Mouse (Mus musculus) liver, embryonic 16.5 days (tissue): ENCODE measurements at regions not wholly inside any gene's neighbourhood (a gene's known extent, or its start where the extent isn't known, plus 50 kb on each side); places are given as distances from the start of the nearest gene placed in this dataset.

Source experiments
- ATAC-seq: fragments of 200-750 bp; cut with Nextera tagmentation; 2 replicates; pipeline ENCODE4 v1.8.0; 2017; ENCODE audit warnings: low read depth, mild to moderate bottlenecking, moderate number of reproducible peaks, moderate library complexity
- H3K27ac ChIP-seq: fragments of 300-500 bp; sonication (generic); 2 replicates; pipeline ENCODE4 v1.5.1; 2014; ENCODE audit warnings: mild to moderate bottlenecking, low read length
- H3K27me3 ChIP-seq: fragments of 300-500 bp; sonication (generic); 2 replicates; pipeline ENCODE4 v1.6.1; 2014; ENCODE audit warnings: low read depth, low read length, mixed read lengths; ENCODE audit not compliant: control insufficient read depth, insufficient read depth
- H3K36me3 ChIP-seq: fragments of 300-500 bp; sonication (generic); 2 replicates; pipeline ENCODE4 v1.6.1; 2014; ENCODE audit warnings: mild to moderate bottlenecking; ENCODE audit not compliant: control insufficient read depth, insufficient read depth
- H3K4me1 ChIP-seq: fragments of 300-500 bp; sonication (generic); 2 replicates; pipeline ENCODE4 v1.6.1; 2014; ENCODE audit warnings: low read depth, low read length, mixed read lengths; ENCODE audit not compliant: control insufficient read depth
- H3K4me2 ChIP-seq: fragments of 300-500 bp; sonication (generic); 2 replicates; pipeline ENCODE4 v1.6.1; 2014; ENCODE audit warnings: low read depth, low read length, mixed read lengths
- H3K4me3 ChIP-seq: fragments of 300-500 bp; sonication (generic); 2 replicates; pipeline ENCODE4 v1.5.1; 2014; ENCODE audit warnings: low read depth, mild to moderate bottlenecking, low read length
- H3K9ac ChIP-seq: fragments of 300-500 bp; sonication (generic); 2 replicates; pipeline ENCODE4 v1.6.1; 2014; ENCODE audit warnings: low read depth, low read length
- H3K9me3 ChIP-seq: fragments of 300-500 bp; sonication (generic); replicated peaks from 2 replicates; pipeline ENCODE4 v1.6.1; 2016; ENCODE audit warnings: low read length; ENCODE audit not compliant: control insufficient read depth
- WGBS: fragments of 180-500 bp; shearing (Covaris S2); extraction: QIAGEN DNeasy Blood & Tissue Kit; methylation state at CpG from one replicate; pipeline ENCODE4 v1.1.7; 2014; ENCODE audit not compliant: insufficient replicate concordance; 5-methylcytosine and 5-hydroxymethylcytosine counted together

GRCm38 (mm10) chr8:76748471-76748870, 150.8 kb upstream of the Nr3c2 start:
- Histone ChIP-seq H3K27me3 (no peaks in the 10 kb centered on the region), H3K4me3 (no peak overlapping the region), H3K9ac (no peak overlapping the region), H3K4me2 (no peak overlapping the region), H3K36me3 (no peaks in the 10 kb centered on the region), H3K27ac (no peak overlapping the region), H3K4me1 (no peaks in the 10 kb centered on the region), H3K9me3 (no peaks in the 10 kb centered on the region)
- no peak for ATAC-seq
- WGBS = 42% methylated on average over 1 of the region's 1 CpGs

- no peaks in the 10 kb centered on the region for H3K27me3 ChIP-seq
- H3K4me2 ChIP-seq = no peak overlapping the region
- no peaks in the 10 kb centered on the region for H3K4me1 ChIP-seq
- no peak overlapping the region for H3K27ac ChIP-seq
- no peak overlapping the region for H3K4me3 ChIP-seq
- H3K9ac ChIP-seq = no peak overlapping the region
- no peaks in the 10 kb centered on the region for H3K9me3 ChIP-seq
- H3K36me3 ChIP-seq = no peaks in the 10 kb centered on the region
- no peak for ATAC-seq
- 56% methylated on average over 4 of the region's 4 CpGs for WGBS
These were observed 149.0 kb upstream of the Nr3c2 start for GRCm38 (mm10) chr8:76750286-76750685.

- Histone ChIP-seq H3K27me3 (no peaks in the 10 kb centered on the region), H3K4me1 (no peaks in the 10 kb centered on the region), H3K9me3 (no peaks in the 10 kb centered on the region), H3K9ac (no peak overlapping the region), H3K27ac (no peak overlapping the region), H3K36me3 (no peaks in the 10 kb centered on the region), H3K4me2 (no peak overlapping the region), H3K4me3 (no peak overlapping the region)
- WGBS = 46% methylated on average over 3 of the region's 3 CpGs
- no peak for ATAC-seq
These were observed 145.1 kb upstream of the Nr3c2 start for GRCm38 (mm10) chr8:76754166-76754565.

- H3K4me3 ChIP-seq = no peak overlapping the region
- H3K4me2 ChIP-seq = no peak overlapping the region
- H3K27ac ChIP-seq = no peak overlapping the region
- WGBS = 59% methylated on average over 3 of the region's 3 CpGs
- no peak for ATAC-seq
- H3K36me3 ChIP-seq = no peaks in the 10 kb centered on the region
- no peaks in the 10 kb centered on the region for H3K4me1 ChIP-seq
- H3K9ac ChIP-seq = no peak overlapping the region
- no peaks in the 10 kb centered on the region for H3K9me3 ChIP-seq
- H3K27me3 ChIP-seq = no peaks in the 10 kb centered on the region
These were observed 135.0 kb upstream of the Nr3c2 start for GRCm38 (mm10) chr8:76764201-76764600.

- Histone ChIP-seq H3K27ac (no peak overlapping the region), H3K4me3 (no peak overlapping the region), H3K36me3 (no peaks in the 10 kb centered on the region), H3K9me3 (no peaks in the 10 kb centered on the region), H3K4me2 (no peak overlapping the region), H3K4me1 (no peaks in the 10 kb centered on the region), H3K27me3 (no peaks in the 10 kb centered on the region), H3K9ac (no peak overlapping the region)
- ATAC-seq = no peak
- 68% methylated on average over 5 of the region's 5 CpGs for WGBS
These were observed 130.9 kb upstream of the Nr3c2 start for GRCm38 (mm10) chr8:76768302-76768701.

GRCm38 (mm10) chr8:76787744-76788143, 111.5 kb upstream of the Nr3c2 start:
- H3K4me1 ChIP-seq = no peaks in the 10 kb centered on the region
- H3K4me2 ChIP-seq = no peak overlapping the region
- no peaks in the 10 kb centered on the region for H3K9me3 ChIP-seq
- no peaks in the 10 kb centered on the region for H3K36me3 ChIP-seq
- H3K9ac ChIP-seq = no peak overlapping the region
- 66% methylated on average over 1 of the region's 1 CpGs for WGBS
- H3K4me3 ChIP-seq = no peak overlapping the region
- ATAC-seq = no peak
- H3K27ac ChIP-seq = no peak overlapping the region
- no peaks in the 10 kb centered on the region for H3K27me3 ChIP-seq

GRCm38 (mm10) chr8:76793891-76794290, 105.4 kb upstream of the Nr3c2 start:
- H3K4me3 ChIP-seq = no peak overlapping the region
- H3K9ac ChIP-seq = no peak overlapping the region
- H3K9me3 ChIP-seq = no peaks in the 10 kb centered on the region
- ATAC-seq = peak; percentile 30; the same call in 1 of the 2 replicates
- no peaks in the 10 kb centered on the region for H3K36me3 ChIP-seq
- 55% methylated on average over 3 of the region's 3 CpGs for WGBS
- H3K4me1 ChIP-seq = no peaks in the 10 kb centered on the region
- H3K27ac ChIP-seq = no peak overlapping the region
- H3K4me2 ChIP-seq = no peak overlapping the region
- H3K27me3 ChIP-seq = no peaks in the 10 kb centered on the region

- Histone ChIP-seq H3K9me3 (no peaks in the 10 kb centered on the region), H3K4me3 (no peak overlapping the region), H3K27me3 (no peaks in the 10 kb centered on the region), H3K4me2 (no peak overlapping the region), H3K27ac (no peak overlapping the region), H3K4me1 (no peaks in the 10 kb centered on the region), H3K9ac (no peak overlapping the region), H3K36me3 (no peaks in the 10 kb centered on the region)
- no peak for ATAC-seq
These were observed 99.2 kb upstream of the Nr3c2 start for GRCm38 (mm10) chr8:76799998-76800397.

GRCm38 (mm10) chr8:76823456-76823855, 75.8 kb upstream of the Nr3c2 start:
- Histone ChIP-seq H3K4me1 (no peaks in the 10 kb centered on the region), H3K4me3 (no peak overlapping the region), H3K9ac (no peak overlapping the region), H3K27me3 (no peaks in the 10 kb centered on the region), H3K36me3 (no peaks in the 10 kb centered on the region), H3K27ac (no peak overlapping the region), H3K4me2 (no peak overlapping the region), H3K9me3 (no peaks in the 10 kb centered on the region)
- ATAC-seq = no peak
- WGBS = 43% methylated on average over 2 of the region's 2 CpGs
